ENCODE assay signal across 9 mouse cellular contexts in the genomic region with DNA sequence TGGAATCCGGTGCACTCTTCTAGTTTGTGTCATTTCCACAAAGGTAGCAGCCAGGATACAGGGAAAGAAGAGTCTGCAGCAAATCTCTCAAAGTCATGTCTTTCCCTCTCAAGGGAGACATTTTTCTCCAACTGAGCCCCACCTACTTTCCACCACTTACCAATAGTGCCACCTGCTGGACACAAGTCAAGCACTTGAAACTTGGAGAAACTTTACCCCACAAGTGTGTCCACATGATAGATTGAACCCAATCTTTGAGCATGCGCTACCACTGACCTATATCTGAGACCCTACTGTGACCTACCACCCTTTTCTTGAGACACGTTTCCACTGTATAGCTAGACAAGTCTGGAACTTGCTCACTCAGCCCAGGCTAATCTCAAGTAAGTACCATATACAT. TPM values are rescaled to one million over a fixed set of nuclear protein-coding genes. Genes with fewer than 3 reads are reported as not detected.
DNase-seq lines count a peak whose midpoint lies in the region; ATAC-seq and TF ChIP-seq lines count a peak whose summit lies in the region.
"Had no signal": no experiment of that assay in that cellular context is flagged by ENCODE, and none has a peak within 500 bp of the region (broad histone marks: within the 10 kb centered on the region; RNA-seq: fewer than 3 reads in every experiment).

No protein-coding gene starts in this region.

- ATAC-seq in intestine, postnatal 0 days = no peak
- no peak for ATAC-seq in intestine, embryonic 16.5 days
- ATAC-seq in liver, embryonic 13.5 days (ENCODE audit: low read depth) = no peak
- no peak for ATAC-seq in hindbrain, embryonic 13.5 days (ENCODE audit: low FRiP score)

- H3K27ac ChIP-seq in intestine, postnatal 0 days (ENCODE audit: low read depth, low read length) = no peak overlapping the region
- no peak overlapping the region for H3K27ac ChIP-seq in intestine, embryonic 16.5 days (ENCODE audit: low read length)
- no peak overlapping the region for H3K27ac ChIP-seq in bone marrow, adult 2 months (ENCODE audit: control insufficient read depth, insufficient read depth, low read depth, low read length, poor library complexity)
- no peak overlapping the region for H3K27ac ChIP-seq in liver, embryonic 13.5 days
- H3K27ac ChIP-seq in forebrain, embryonic 10.5 days = no peak overlapping the region
- H3K27ac ChIP-seq in hindbrain, embryonic 13.5 days = no peak overlapping the region
- H3K27ac ChIP-seq: macrophage had no signal

- peak; percentile 50 for DNase-seq in liver, embryonic 13.5 days
- DNase-seq in spleen, postnatal 36 days (ENCODE audit: low spot score in 2 of 2) = peak; percentile 33 to 62
- DNase-seq in forebrain, embryonic 10.5 days (ENCODE audit: extremely low spot score, low spot score) = no peak

- TF ChIP-seq CTCF in intestine, postnatal 0 days (IDR thresholded peaks at IDR 0.05; ENCODE audit: low read depth) = peak; percentile 72
- TF ChIP-seq CTCF in E14TG2a.4 (conservative IDR thresholded peaks at IDR 0.05; ENCODE audit: low read length) = peak; percentile 68
- 0 out of 2 replicates have a peak, but pooled peaks have one; percentile 12 for TF ChIP-seq CTCF in bone marrow, adult 2 months (IDR thresholded peaks at IDR 0.05; ENCODE audit: control insufficient read depth, insufficient read depth, low read length)

- no peak overlapping the region for H3K4me3 ChIP-seq in intestine, postnatal 0 days (ENCODE audit: low read depth, low read length)
- no peak overlapping the region for H3K4me3 ChIP-seq in intestine, embryonic 16.5 days (ENCODE audit: low read length)
- H3K4me3 ChIP-seq in E14TG2a.4 (replicated peaks; ENCODE audit: low read length) = no peak overlapping the region
- no peak overlapping the region for H3K4me3 ChIP-seq in bone marrow, adult 2 months (replicated peaks; ENCODE audit: control insufficient read depth, low read depth, low read length)
- H3K4me3 ChIP-seq in liver, embryonic 13.5 days (replicated peaks) = no peak overlapping the region
- H3K4me3 ChIP-seq in forebrain, embryonic 10.5 days = no peak overlapping the region
- no peak overlapping the region for H3K4me3 ChIP-seq in hindbrain, embryonic 13.5 days

- H3K36me3 ChIP-seq in intestine, postnatal 0 days (ENCODE audit: control insufficient read depth, insufficient read depth) = peaks cover 26% of the 10 kb centered on the region
- peaks cover 19% of the 10 kb centered on the region for H3K36me3 ChIP-seq in intestine, embryonic 16.5 days (ENCODE audit: control insufficient read depth, insufficient read depth, low read length)
- H3K36me3 ChIP-seq in E14TG2a.4 (ENCODE audit: insufficient read depth, low read length) = peaks cover 52% of the 10 kb centered on the region
- peaks cover 39% of the 10 kb centered on the region for H3K36me3 ChIP-seq in liver, embryonic 13.5 days
- H3K36me3 ChIP-seq in forebrain, embryonic 10.5 days (replicated peaks) = peaks cover 45% of the 10 kb centered on the region
- H3K36me3 ChIP-seq in hindbrain, embryonic 13.5 days = peaks cover 39% of the 10 kb centered on the region

- H3K4me1 ChIP-seq in intestine, postnatal 0 days (replicated peaks; ENCODE audit: control insufficient read depth, insufficient read depth, low read length) = no peaks in the 10 kb centered on the region
- peaks cover 9% of the 10 kb centered on the region; the same call in 1 of the 2 replicates for H3K4me1 ChIP-seq in intestine, embryonic 16.5 days (ENCODE audit: control insufficient read depth, insufficient read depth, low read length)
- H3K4me1 ChIP-seq in E14TG2a.4 (replicated peaks; ENCODE audit: low read depth, low read length) = peaks cover 30% of the 10 kb centered on the region
- no peaks in the 10 kb centered on the region; the same call in 1 of the 2 replicates for H3K4me1 ChIP-seq in bone marrow, adult 2 months (ENCODE audit: control insufficient read depth, insufficient read depth, low read length)
- H3K4me1 ChIP-seq in liver, embryonic 13.5 days (replicated peaks) = peaks cover 20% of the 10 kb centered on the region
- H3K4me1 ChIP-seq in forebrain, embryonic 10.5 days = peaks cover 9% of the 10 kb centered on the region
- peaks cover 11% of the 10 kb centered on the region for H3K4me1 ChIP-seq in hindbrain, embryonic 13.5 days (replicated peaks)

- H3K9ac ChIP-seq in intestine, postnatal 0 days (ENCODE audit: low read depth, low read length) = no peak overlapping the region
- H3K9ac ChIP-seq in intestine, embryonic 16.5 days (ENCODE audit: low read depth, low read length) = no peak overlapping the region
- H3K9ac ChIP-seq in liver, embryonic 13.5 days = no peak overlapping the region
- H3K9ac ChIP-seq in hindbrain, embryonic 13.5 days = no peak overlapping the region

- H3K9me3 ChIP-seq in intestine, postnatal 0 days (ENCODE audit: control insufficient read depth) = no peaks in the 10 kb centered on the region
- H3K9me3 ChIP-seq in intestine, embryonic 16.5 days (ENCODE audit: control insufficient read depth, low read length) = peaks cover 3% of the 10 kb centered on the region; the same call in 1 of the 2 replicates
- H3K9me3 ChIP-seq in E14TG2a.4 (ENCODE audit: low read length) = no peaks in the 10 kb centered on the region
- no peaks in the 10 kb centered on the region for H3K9me3 ChIP-seq in liver, embryonic 13.5 days (replicated peaks)
- 0 out of 2 replicates have a peak, but pooled peaks cover 5% of the 10 kb centered on the region for H3K9me3 ChIP-seq in forebrain, embryonic 10.5 days
- H3K9me3 ChIP-seq in hindbrain, embryonic 13.5 days = no peaks in the 10 kb centered on the region

- H3K27me3 ChIP-seq in intestine, postnatal 0 days (replicated peaks; ENCODE audit: control insufficient read depth, insufficient read depth, low read length) = no peaks in the 10 kb centered on the region
- no peaks in the 10 kb centered on the region for H3K27me3 ChIP-seq in intestine, embryonic 16.5 days (replicated peaks; ENCODE audit: control insufficient read depth, insufficient read depth, low read length)
- no peaks in the 10 kb centered on the region for H3K27me3 ChIP-seq in E14TG2a.4 (ENCODE audit: insufficient read depth, low read length)
- no peaks in the 10 kb centered on the region for H3K27me3 ChIP-seq in liver, embryonic 13.5 days
- H3K27me3 ChIP-seq in forebrain, embryonic 10.5 days (ENCODE audit: poor library complexity, severe bottlenecking) = no peaks in the 10 kb centered on the region
- no peaks in the 10 kb centered on the region for H3K27me3 ChIP-seq in hindbrain, embryonic 13.5 days

- 56% methylated on average over 3 of the region's 3 CpGs for WGBS in intestine, postnatal 0 days
- WGBS in intestine, embryonic 16.5 days = 47% methylated on average over 3 of the region's 3 CpGs
- WGBS in bone marrow, adult 2 months = 50% methylated on average over 3 of the region's 3 CpGs
- 36% methylated on average over 3 of the region's 3 CpGs for WGBS in liver, embryonic 13.5 days (ENCODE audit: insufficient replicate concordance)
- WGBS in forebrain, embryonic 10.5 days = 55% methylated on average over 3 of the region's 3 CpGs
- 52% methylated on average over 3 of the region's 3 CpGs for WGBS in hindbrain, embryonic 13.5 days

- H3K4me2 ChIP-seq in intestine, postnatal 0 days (replicated peaks; ENCODE audit: low read depth) = no peak overlapping the region
- no peak overlapping the region for H3K4me2 ChIP-seq in intestine, embryonic 16.5 days (ENCODE audit: low read depth, low read length)
- no peak overlapping the region for H3K4me2 ChIP-seq in liver, embryonic 13.5 days
- no peak overlapping the region for H3K4me2 ChIP-seq in hindbrain, embryonic 13.5 days

- TF ChIP-seq POLR2A in bone marrow, adult 2 months (IDR thresholded peaks at IDR 0.05; ENCODE audit: borderline replicate concordance, control insufficient read depth, low read depth, low read length) = no peak

RNA-seq across cellular contexts. Expression of gene Pdcd2l, which starts 1.9 kb away (rescaled TPM):
- polyA plus RNA-seq in intestine, postnatal 0 days (2015; fragmentation: Nextera tagmentation; extraction: Ambion mirVana) = 26.3 and 26.7 TPM in 2 replicates
- 50.6 and 63.3 TPM in 2 replicates for polyA plus RNA-seq in intestine, embryonic 16.5 days (2015; fragmentation: Nextera tagmentation; extraction: Ambion mirVana)
- polyA plus RNA-seq in bone marrow, adult 2 months (2011; ENCODE audit: insufficient read depth, insufficient read length, low replicate concordance, missing spikeins) = 7.5 and 17.9 TPM in 2 replicates
- polyA plus RNA-seq in liver, embryonic 13.5 days (2015; fragmentation: Nextera tagmentation; extraction: Ambion mirVana) = 31.8 and 32.1 TPM in 2 replicates
- polyA plus RNA-seq in forebrain, embryonic 10.5 days (2016; fragmentation: Nextera tagmentation; extraction: Ambion mirVana) = 74.9 and 81.9 TPM in 2 replicates
- 82.7 and 87.9 TPM in 2 replicates for polyA plus RNA-seq in hindbrain, embryonic 13.5 days (2015; fragmentation: Nextera tagmentation; extraction: Ambion mirVana)

RNA-seq across cellular contexts. Expression of gene Uba2, which starts 28.9 kb away (rescaled TPM):
- polyA plus RNA-seq in intestine, postnatal 0 days (2015; fragmentation: Nextera tagmentation; extraction: Ambion mirVana) = 50.2 and 50.8 TPM in 2 replicates
- polyA plus RNA-seq in intestine, embryonic 16.5 days (2015; fragmentation: Nextera tagmentation; extraction: Ambion mirVana) = 126 and 144 TPM in 2 replicates
- polyA plus RNA-seq in bone marrow, adult 2 months (2011; ENCODE audit: insufficient read depth, insufficient read length, low replicate concordance, missing spikeins) = 50.3 and 72.5 TPM in 2 replicates
- polyA plus RNA-seq in liver, embryonic 13.5 days (2015; fragmentation: Nextera tagmentation; extraction: Ambion mirVana) = 131 and 146 TPM in 2 replicates
- polyA plus RNA-seq in forebrain, embryonic 10.5 days (2016; fragmentation: Nextera tagmentation; extraction: Ambion mirVana) = 296 and 309 TPM in 2 replicates
- polyA plus RNA-seq in hindbrain, embryonic 13.5 days (2015; fragmentation: Nextera tagmentation; extraction: Ambion mirVana) = 195 and 198 TPM in 2 replicates

RNA-seq across cellular contexts. Expression of gene Gpi1, which starts 31.8 kb away (rescaled TPM):
- polyA plus RNA-seq in intestine, postnatal 0 days (2015; fragmentation: Nextera tagmentation; extraction: Ambion mirVana) = 179 and 180 TPM in 2 replicates
- polyA plus RNA-seq in intestine, embryonic 16.5 days (2015; fragmentation: Nextera tagmentation; extraction: Ambion mirVana) = 448 and 487 TPM in 2 replicates
- polyA plus RNA-seq in bone marrow, adult 2 months (2011; ENCODE audit: insufficient read depth, insufficient read length, low replicate concordance, missing spikeins) = 155 and 306 TPM in 2 replicates
- 137 and 150 TPM in 2 replicates for polyA plus RNA-seq in liver, embryonic 13.5 days (2015; fragmentation: Nextera tagmentation; extraction: Ambion mirVana)
- 439 and 441 TPM in 2 replicates for polyA plus RNA-seq in forebrain, embryonic 10.5 days (2016; fragmentation: Nextera tagmentation; extraction: Ambion mirVana)
- 216 TPM in 2 replicates for polyA plus RNA-seq in hindbrain, embryonic 13.5 days (2015; fragmentation: Nextera tagmentation; extraction: Ambion mirVana)

RNA-seq across cellular contexts. Expression of gene Gm6096, which starts 52.5 kb away (rescaled TPM):
- not detected in 2 replicates for polyA plus RNA-seq in intestine, postnatal 0 days (2015; fragmentation: Nextera tagmentation; extraction: Ambion mirVana)
- polyA plus RNA-seq in intestine, embryonic 16.5 days (2015; fragmentation: Nextera tagmentation; extraction: Ambion mirVana) = not detected in 2 replicates
- not detected in 2 replicates for polyA plus RNA-seq in bone marrow, adult 2 months (2011; ENCODE audit: insufficient read depth, insufficient read length, low replicate concordance, missing spikeins)
- not detected in 2 replicates for polyA plus RNA-seq in liver, embryonic 13.5 days (2015; fragmentation: Nextera tagmentation; extraction: Ambion mirVana)
- not detected in 2 replicates for polyA plus RNA-seq in forebrain, embryonic 10.5 days (2016; fragmentation: Nextera tagmentation; extraction: Ambion mirVana)
- not detected in 2 replicates for polyA plus RNA-seq in hindbrain, embryonic 13.5 days (2015; fragmentation: Nextera tagmentation; extraction: Ambion mirVana)
- polyA plus RNA-seq: macrophage had no signal

Comparison
In these comparisons a context has a peak if more than half of its experiments do, and no peak if none do; other contexts are left out.
1. CTCF ChIP-seq: peak in every context shown above with its lines; median percentile 72 in intestine, postnatal 0 days; 68 in E14TG2a.4; 12 in bone marrow, adult 2 months.